Comparison of ENCODE assay signal across 26 mouse cellular contexts in genomic region chr10:38353526-38353925, GRCm38 (mm10).
DNase-seq lines count a peak whose midpoint lies in the region; ATAC-seq and TF ChIP-seq lines count a peak whose summit lies in the region.
"Had no signal": no experiment of that assay in that cellular context is flagged by ENCODE, and none has a peak within 500 bp of the region (broad histone marks: within the 10 kb centered on the region; RNA-seq: fewer than 3 reads in every experiment).

No protein-coding gene starts in this region.

- H3K4me1 ChIP-seq in hindbrain, postnatal 0 days (ENCODE audit: insufficient read depth, low read length), result no peaks in the 10 kb centered on the region
- no peaks in the 10 kb centered on the region for H3K4me1 ChIP-seq in hindbrain, embryonic 10.5 days (replicated peaks)
- H3K4me1 ChIP-seq in midbrain, embryonic 14.5 days (ENCODE audit: control insufficient read depth, insufficient read depth, low read length), result no peaks in the 10 kb centered on the region
- H3K4me1 ChIP-seq in midbrain, embryonic 13.5 days (replicated peaks), result no peaks in the 10 kb centered on the region
- H3K4me1 ChIP-seq: liver, embryonic 13.5 days; megakaryocyte, embryonic 14.5 days; neural tube, embryonic 12.5 days had no signal

- TF ChIP-seq CTCF in hindbrain, postnatal 0 days (IDR thresholded peaks at IDR 0.05; ENCODE audit: low read depth), result no peak

- no peaks in the 10 kb centered on the region for H3K27me3 ChIP-seq in hindbrain, postnatal 0 days (ENCODE audit: insufficient read depth, low read length)
- no peaks in the 10 kb centered on the region for H3K27me3 ChIP-seq in hindbrain, embryonic 10.5 days (ENCODE audit: insufficient read depth, poor library complexity, severe bottlenecking)
- no peaks in the 10 kb centered on the region for H3K27me3 ChIP-seq in midbrain, embryonic 14.5 days (ENCODE audit: control insufficient read depth, insufficient read depth, low read length)
- no peaks in the 10 kb centered on the region for H3K27me3 ChIP-seq in midbrain, embryonic 13.5 days
- H3K27me3 ChIP-seq: embryonic facial prominence, embryonic 12.5 days; forebrain, embryonic 13.5 days; limb, embryonic 13.5 days; liver, embryonic 13.5 days; megakaryocyte, embryonic 14.5 days; neural tube, embryonic 12.5 days; stomach, embryonic 15.5 days had no signal

- no peak overlapping the region for H3K4me3 ChIP-seq in hindbrain, postnatal 0 days (ENCODE audit: low read length)
- H3K4me3 ChIP-seq in hindbrain, embryonic 10.5 days, result no peak overlapping the region
- H3K4me3 ChIP-seq in midbrain, embryonic 14.5 days (replicated peaks; ENCODE audit: low read depth, low read length), result no peak overlapping the region
- H3K4me3 ChIP-seq in midbrain, embryonic 13.5 days (replicated peaks), result no peak overlapping the region
- H3K4me3 ChIP-seq: embryonic facial prominence, embryonic 12.5 days; erythroblast, embryonic 14.5 days; forebrain, embryonic 13.5 days; gastrocnemius, adult 2 months; limb, embryonic 13.5 days; liver, embryonic 13.5 days; megakaryocyte, embryonic 14.5 days; neural tube, embryonic 12.5 days; stomach, embryonic 15.5 days had no signal

- no peak overlapping the region for H3K4me2 ChIP-seq in hindbrain, postnatal 0 days (ENCODE audit: low read depth, low read length)
- no peak overlapping the region for H3K4me2 ChIP-seq in midbrain, embryonic 14.5 days (ENCODE audit: low read length)
- H3K4me2 ChIP-seq in midbrain, embryonic 13.5 days (replicated peaks), result no peak overlapping the region
- H3K4me2 ChIP-seq: embryonic facial prominence, embryonic 12.5 days; forebrain, embryonic 13.5 days; limb, embryonic 13.5 days; liver, embryonic 13.5 days; neural tube, embryonic 12.5 days; stomach, embryonic 15.5 days had no signal

- H3K9me3 ChIP-seq in hindbrain, postnatal 0 days (ENCODE audit: low read length), result no peaks in the 10 kb centered on the region
- H3K9me3 ChIP-seq in hindbrain, embryonic 10.5 days, result no peaks in the 10 kb centered on the region
- no peaks in the 10 kb centered on the region for H3K9me3 ChIP-seq in midbrain, embryonic 14.5 days (ENCODE audit: control insufficient read depth, low read length)
- H3K9me3 ChIP-seq in midbrain, embryonic 13.5 days, result no peaks in the 10 kb centered on the region
- H3K9me3 ChIP-seq: embryonic facial prominence, embryonic 12.5 days; forebrain, embryonic 13.5 days; limb, embryonic 13.5 days; liver, embryonic 13.5 days; megakaryocyte, embryonic 14.5 days; neural tube, embryonic 12.5 days; stomach, embryonic 15.5 days had no signal

- ATAC-seq in hindbrain, postnatal 0 days, result no peak
- ATAC-seq in midbrain, embryonic 14.5 days (ENCODE audit: low FRiP score, low TSS enrichment), result no peak
- no peak for ATAC-seq in midbrain, embryonic 13.5 days
- no peak for ATAC-seq in CD4-positive, CD25-positive, alpha-beta regulatory T cell, adult 4 months
- ATAC-seq: activated CD4-positive, CD25-positive, alpha-beta regulatory T cell, adult 4 months; forebrain, embryonic 13.5 days; inflammation-experienced regulatory T-cells, adult 6 months had no signal

- peak; percentile 65 for DNase-seq in hindbrain, postnatal 0 days (ENCODE audit: low spot score)
- no peak for DNase-seq in hindbrain, embryonic 10.5 days (ENCODE audit: low spot score)
- peak; percentile 18 to 36 for DNase-seq in kidney, postnatal 4 days
- DNase-seq in kidney, postnatal 25 days, result no peak
- peak; percentile 15 for DNase-seq in midbrain, embryonic 14.5 days
- DNase-seq in mesoderm, embryonic 11.5 days (ENCODE audit: low read depth, low spot score), result peak; percentile 18
- DNase-seq: adrenal gland, adult 8-10 months; cerebellum, adult 18-20 months; cerebellum, postnatal 14 days; gastrocnemius, adult 2 months; kidney, adult 2 months; liver, embryonic 13.5 days; right cerebral cortex, adult 18-20 months; right cerebral cortex, postnatal 4 days; thymus, postnatal 25 days had no signal

- H3K36me3 ChIP-seq in hindbrain, postnatal 0 days (ENCODE audit: insufficient read depth, low read length), result no peaks in the 10 kb centered on the region
- H3K36me3 ChIP-seq in hindbrain, embryonic 10.5 days, result no peaks in the 10 kb centered on the region
- no peaks in the 10 kb centered on the region for H3K36me3 ChIP-seq in midbrain, embryonic 14.5 days (ENCODE audit: control insufficient read depth, insufficient read depth, low read length)
- H3K36me3 ChIP-seq in midbrain, embryonic 13.5 days, result no peaks in the 10 kb centered on the region
- H3K36me3 ChIP-seq: embryonic facial prominence, embryonic 12.5 days; limb, embryonic 13.5 days; liver, embryonic 13.5 days; neural tube, embryonic 12.5 days; stomach, embryonic 15.5 days had no signal

- WGBS in hindbrain, postnatal 0 days, result 47% methylated on average over 5 of the region's 5 CpGs
- 86% methylated on average over 5 of the region's 5 CpGs for WGBS in hindbrain, embryonic 10.5 days
- WGBS in midbrain, embryonic 14.5 days, result 74% methylated on average over 5 of the region's 5 CpGs
- WGBS in midbrain, embryonic 13.5 days, result 74% methylated on average over 5 of the region's 5 CpGs

- no peak overlapping the region for H3K27ac ChIP-seq in hindbrain, postnatal 0 days
- H3K27ac ChIP-seq in hindbrain, embryonic 10.5 days, result no peak overlapping the region
- H3K27ac ChIP-seq in midbrain, embryonic 14.5 days (replicated peaks; ENCODE audit: low read depth, low read length), result no peak overlapping the region
- H3K27ac ChIP-seq in midbrain, embryonic 13.5 days, result no peak overlapping the region
- H3K27ac ChIP-seq: embryonic facial prominence, embryonic 12.5 days; gastrocnemius, adult 2 months; limb, embryonic 13.5 days; liver, embryonic 13.5 days; neural tube, embryonic 12.5 days; stomach, embryonic 15.5 days had no signal

- H3K9ac ChIP-seq in hindbrain, postnatal 0 days (replicated peaks; ENCODE audit: low read length), result no peak overlapping the region
- no peak overlapping the region for H3K9ac ChIP-seq in midbrain, embryonic 14.5 days (replicated peaks; ENCODE audit: low read length)
- H3K9ac ChIP-seq in midbrain, embryonic 13.5 days (replicated peaks), result no peak overlapping the region
- H3K9ac ChIP-seq: embryonic facial prominence, embryonic 12.5 days; forebrain, embryonic 13.5 days; limb, embryonic 13.5 days; liver, embryonic 13.5 days; neural tube, embryonic 12.5 days; stomach, embryonic 15.5 days had no signal

Comparison
In these comparisons a context has a peak if more than half of its experiments do, and no peak if none do; other contexts are left out.
1. DNase-seq: peak in hindbrain, postnatal 0 days (single experiment), kidney, postnatal 4 days (2 of 2), midbrain, embryonic 14.5 days (single experiment) and mesoderm, embryonic 11.5 days (single experiment); none in hindbrain, embryonic 10.5 days (single experiment) and kidney, postnatal 25 days (0 of 2).